Mouse (Mus musculus): ENCODE results near the gene Pdzrn4.

- TF ChIP-seq CTCF (IDR thresholded peaks at IDR 0.05; ENCODE audit: borderline replicate concordance, insufficient read depth, low read depth, low read length) (no peak), POLR2A (IDR thresholded peaks at IDR 0.05; ENCODE audit: borderline replicate concordance, insufficient read depth, low read length) (no peak)
Measured at GRCm38 (mm10) chr15:92495465-92496174, 98.9 kb downstream of the Pdzrn4 start.

Measured in cerebellum, adult 2 months (tissue).